Mouse (Mus musculus): ENCODE measurements around the gene S100a13. TPM values are rescaled to one million over a fixed set of nuclear protein-coding genes. Genes with fewer than 3 reads are reported as not detected.

Gene S100a13
- polyA plus RNA-seq (2017; shearing (Covaris generic)), result 154 TPM

GRCm38 (mm10) chr3:90513796-90514590, at the start of gene S100a13, which contains the start of gene S100a1:
Gene S100a13, plus strand, starts transcription at chr3:90514435.
Gene S100a1, minus strand, starts transcription at chr3:90514392.

GRCm38 (mm10) chr3:90465686-90466310, 48.4 kb upstream of the S100a13 start, which contains the start of gene Npr1:
Gene Npr1, minus strand, starts transcription at chr3:90465866.

GRCm38 (mm10) chr3:90475831-90476611, 38.2 kb upstream of the S100a13 start, which contains the start of gene Ilf2:
Gene Ilf2, plus strand, starts transcription at chr3:90476126.

GRCm38 (mm10) chr3:90490696-90491256, 23.5 kb upstream of the S100a13 start, which contains the start of gene Snapin:
Gene Snapin, minus strand, starts transcription at chr3:90491033.

GRCm38 (mm10) chr3:90508950-90509746, 5.1 kb upstream of the S100a13 start, which contains the start of gene Chtop:
Gene Chtop, minus strand, starts transcription at chr3:90509498.

GRCm38 (mm10) chr3:90526580-90526979, 12.3 kb downstream of the S100a13 start, which contains the start of gene S100a14:
Gene S100a14, plus strand, starts transcription at chr3:90526856.

GRCm38 (mm10) chr3:90537141-90537904, 23.1 kb downstream of the S100a13 start, which contains the start of gene S100a16:
Gene S100a16, plus strand, starts transcription at chr3:90537254.

GRCm38 (mm10) chr3:90560008-90560628, 45.9 kb downstream of the S100a13 start, which contains the start of gene S100a3:
Gene S100a3, plus strand, starts transcription at chr3:90560578.

Other genes starting within 250 kb of the S100a13 start
- 44.5 TPM for gene Dennd4b, start 249.2 kb upstream of the S100a13 start, polyA plus RNA-seq (2017; shearing (Covaris generic))
- gene Gatad2b, start 221.3 kb upstream of the S100a13 start, polyA plus RNA-seq (2017; shearing (Covaris generic)), result 13.5 TPM
- 0.40 TPM for gene Slc27a3, start 124.5 kb upstream of the S100a13 start, polyA plus RNA-seq (2017; shearing (Covaris generic))
- gene Ints3, start 80.8 kb upstream of the S100a13 start, polyA plus RNA-seq (2017; shearing (Covaris generic)), result 41.4 TPM
- gene Npr1, start 48.6 kb upstream of the S100a13 start, polyA plus RNA-seq (2017; shearing (Covaris generic)), result not detected
- gene Ilf2, start 38.3 kb upstream of the S100a13 start, polyA plus RNA-seq (2017; shearing (Covaris generic)), result 117 TPM
- 93.2 TPM for gene Snapin, start 23.4 kb upstream of the S100a13 start, polyA plus RNA-seq (2017; shearing (Covaris generic))
- 193 TPM for gene Chtop, start 4.9 kb upstream of the S100a13 start, polyA plus RNA-seq (2017; shearing (Covaris generic))
- 3.7 TPM for gene S100a1, start within 50 bp of the S100a13 start, polyA plus RNA-seq (2017; shearing (Covaris generic))
- gene S100a14, start 12.4 kb downstream of the S100a13 start, polyA plus RNA-seq (2017; shearing (Covaris generic)), result not detected
- not detected for gene S100a16, start 22.8 kb downstream of the S100a13 start, polyA plus RNA-seq (2017; shearing (Covaris generic))
- gene S100a3, start 46.1 kb downstream of the S100a13 start, polyA plus RNA-seq (2017; shearing (Covaris generic)), result 1.9 TPM
- not detected for gene S100a2, start 75.8 kb downstream of the S100a13 start, polyA plus RNA-seq (2017; shearing (Covaris generic))
- gene Gm42674, start 87.5 kb downstream of the S100a13 start, polyA plus RNA-seq (2017; shearing (Covaris generic)), result not detected
- gene S100a4, start 89.3 kb downstream of the S100a13 start, polyA plus RNA-seq (2017; shearing (Covaris generic)), result 213 TPM
- gene S100a5, start 94.1 kb downstream of the S100a13 start, polyA plus RNA-seq (2017; shearing (Covaris generic)), result not detected
- gene S100a6, start 98.4 kb downstream of the S100a13 start, polyA plus RNA-seq (2017; shearing (Covaris generic)), result 296 TPM
- not detected for gene S100a7a, start 139.6 kb downstream of the S100a13 start, polyA plus RNA-seq (2017; shearing (Covaris generic))
- not detected for gene S100a8, start 154.5 kb downstream of the S100a13 start, polyA plus RNA-seq (2017; shearing (Covaris generic))
- not detected for gene S100a9, start 181.3 kb downstream of the S100a13 start, polyA plus RNA-seq (2017; shearing (Covaris generic))
- gene Pglyrp4, start 212.5 kb downstream of the S100a13 start, polyA plus RNA-seq (2017; shearing (Covaris generic)), result not detected

Data from CD4-positive, CD25-positive, alpha-beta regulatory T cell, adult 9 weeks (primary cell).